Mouse (Mus musculus): Measurements from ENCODE around the gene Acnat1. TPM values are rescaled to one million over a fixed set of nuclear protein-coding genes. Genes with fewer than 3 reads are reported as not detected.

Acnat1 gene
- 0.53 TPM for polyA plus RNA-seq (2014; fragmentation: Illumina TruSeq; extraction: RNeasy Lipid Tissue Mini Kit (QIAGEN cat#74804); ENCODE audit: low read depth, low replicate concordance)

GRCm38 (mm10) chr4:49473435-49474100 lies at the start of gene Acnat1:
Gene Acnat1, minus strand, starts transcription at chr4:49473912.

GRCm38 (mm10) chr4:49520572-49521340 lies 47.0 kb upstream of the Acnat1 start, which contains the start of the genes Mrpl50 and Zfp189:
Gene Mrpl50, minus strand, starts transcription at chr4:49521093.
Gene Zfp189, plus strand, starts transcription at chr4:49521176.

GRCm38 (mm10) chr4:49506386-49506785 lies 32.7 kb upstream of the Acnat1 start, which contains the start of gene Baat:
Gene Baat, minus strand, starts transcription at chr4:49506557.

GRCm38 (mm10) chr4:49407957-49408356 lies 65.8 kb downstream of the Acnat1 start, which contains the start of gene Acnat2:
Gene Acnat2, minus strand, starts transcription at chr4:49408151.

Other genes with a start within 250 kb of the Acnat1 start
- 0.45 TPM for gene Acnat2, start 65.8 kb downstream of the Acnat1 start, polyA plus RNA-seq (2014; fragmentation: Illumina TruSeq; extraction: RNeasy Lipid Tissue Mini Kit (QIAGEN cat#74804); ENCODE audit: low read depth, low replicate concordance)
- not detected for gene Baat, start 32.6 kb upstream of the Acnat1 start, polyA plus RNA-seq (2014; fragmentation: Illumina TruSeq; extraction: RNeasy Lipid Tissue Mini Kit (QIAGEN cat#74804); ENCODE audit: low read depth, low replicate concordance)
- gene Mrpl50, start 47.2 kb upstream of the Acnat1 start, polyA plus RNA-seq (2014; fragmentation: Illumina TruSeq; extraction: RNeasy Lipid Tissue Mini Kit (QIAGEN cat#74804); ENCODE audit: low read depth, low replicate concordance) = 19.7 TPM
- 44.9 TPM for gene Zfp189, start 47.3 kb upstream of the Acnat1 start, polyA plus RNA-seq (2014; fragmentation: Illumina TruSeq; extraction: RNeasy Lipid Tissue Mini Kit (QIAGEN cat#74804); ENCODE audit: low read depth, low replicate concordance)
- gene Aldob, start 75.6 kb upstream of the Acnat1 start, polyA plus RNA-seq (2014; fragmentation: Illumina TruSeq; extraction: RNeasy Lipid Tissue Mini Kit (QIAGEN cat#74804); ENCODE audit: low read depth, low replicate concordance) = 2.4 TPM
- gene Tmem246, start 124.0 kb upstream of the Acnat1 start, polyA plus RNA-seq (2014; fragmentation: Illumina TruSeq; extraction: RNeasy Lipid Tissue Mini Kit (QIAGEN cat#74804); ENCODE audit: low read depth, low replicate concordance) = 42.7 TPM
- 38.8 TPM for gene Rnf20, start 158.1 kb upstream of the Acnat1 start, polyA plus RNA-seq (2014; fragmentation: Illumina TruSeq; extraction: RNeasy Lipid Tissue Mini Kit (QIAGEN cat#74804); ENCODE audit: low read depth, low replicate concordance)
- gene Ppp3r2, start 208.1 kb upstream of the Acnat1 start, polyA plus RNA-seq (2014; fragmentation: Illumina TruSeq; extraction: RNeasy Lipid Tissue Mini Kit (QIAGEN cat#74804); ENCODE audit: low read depth, low replicate concordance) = 411 TPM